Mouse (Mus musculus): Measurements from ENCODE around the gene Jmjd1c. TPM values are rescaled to one million over a fixed set of nuclear protein-coding genes. Genes with fewer than 3 reads are reported as not detected.
"Not testable (repeated sequence)": the region's sequence is repeated elsewhere in the genome, so short reads cannot be mapped to it uniquely, and the experiment has no call there.

The Jmjd1c gene
- total RNA-seq, 2 experiments from 2014 or later = 49.5 to 124 TPM

- no peak for ATAC-seq (replicated peaks; ENCODE audit: poor library complexity)
These were observed 3.4 kb downstream of the Jmjd1c start for GRCm38 (mm10) chr10:67099183-67099929.

DNA sequence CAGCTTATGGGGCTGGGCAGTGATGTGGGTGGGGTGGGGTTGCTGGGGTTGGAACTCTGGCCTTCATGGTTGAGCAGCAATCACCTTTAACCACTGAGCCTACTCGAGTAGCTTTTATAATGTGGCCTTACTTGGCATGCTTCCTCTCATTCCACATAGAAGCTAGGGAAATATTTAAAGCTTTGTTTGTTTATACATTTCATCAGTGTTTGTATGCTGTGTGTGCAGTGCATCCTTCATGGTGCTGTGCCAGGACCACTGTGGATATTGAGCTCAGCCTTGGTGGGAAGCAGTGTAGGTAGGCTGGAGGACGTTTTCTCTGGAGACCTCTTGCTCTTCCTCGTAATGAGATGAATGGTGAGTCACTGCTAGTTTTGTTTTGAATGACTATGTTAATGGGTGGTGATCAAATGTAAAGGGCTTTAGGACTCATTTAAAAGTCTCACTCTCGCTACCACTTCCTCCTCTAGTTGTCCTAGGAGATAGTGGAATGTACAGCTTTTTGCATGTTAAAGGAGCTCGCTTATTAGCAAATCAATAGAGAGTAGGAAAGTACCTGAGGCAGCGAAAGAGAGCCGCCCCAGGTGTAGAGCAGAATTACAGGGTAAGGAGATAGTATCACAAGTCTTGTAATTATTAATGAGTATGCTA lies 4.2 kb downstream of the Jmjd1c start:
- no peak for ATAC-seq (replicated peaks; ENCODE audit: poor library complexity)

DNA sequence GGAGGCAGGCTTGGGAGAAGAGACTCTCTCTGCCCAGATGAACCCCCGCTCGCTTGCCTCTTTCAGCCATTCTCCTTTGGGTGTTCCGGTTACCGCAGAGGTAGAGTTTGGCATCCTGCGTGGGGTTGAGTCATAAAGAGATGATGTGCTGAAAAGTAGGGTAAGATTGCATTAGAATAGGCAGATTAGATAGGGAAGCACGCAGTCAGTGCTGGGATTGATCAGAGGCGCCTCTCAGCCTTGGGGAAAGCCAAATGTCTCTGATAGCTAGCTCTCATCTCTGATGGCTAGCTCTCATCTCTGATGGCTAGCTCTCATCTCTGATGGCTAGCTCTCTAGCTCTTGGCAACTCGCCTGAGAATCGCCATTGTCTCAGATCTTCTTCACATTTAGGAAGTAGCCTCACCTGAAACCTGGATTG lies 4.9 kb downstream of the Jmjd1c start:
- no peak for ATAC-seq (replicated peaks; ENCODE audit: poor library complexity)

GRCm38 (mm10) chr10:67104543-67104942 lies 8.6 kb downstream of the Jmjd1c start:
- no peak for ATAC-seq (replicated peaks; ENCODE audit: poor library complexity)

- ATAC-seq (replicated peaks; ENCODE audit: poor library complexity) = peak; percentile 64
These were observed 9.6 kb downstream of the Jmjd1c start for GRCm38 (mm10) chr10:67105331-67106217.

- ATAC-seq (replicated peaks; ENCODE audit: poor library complexity) = no peak
These were observed 10.5 kb downstream of the Jmjd1c start for GRCm38 (mm10) chr10:67106400-67106799.

GRCm38 (mm10) chr10:67107017-67107761 lies 11.3 kb downstream of the Jmjd1c start:
- no peak for ATAC-seq (replicated peaks; ENCODE audit: poor library complexity)

DNA sequence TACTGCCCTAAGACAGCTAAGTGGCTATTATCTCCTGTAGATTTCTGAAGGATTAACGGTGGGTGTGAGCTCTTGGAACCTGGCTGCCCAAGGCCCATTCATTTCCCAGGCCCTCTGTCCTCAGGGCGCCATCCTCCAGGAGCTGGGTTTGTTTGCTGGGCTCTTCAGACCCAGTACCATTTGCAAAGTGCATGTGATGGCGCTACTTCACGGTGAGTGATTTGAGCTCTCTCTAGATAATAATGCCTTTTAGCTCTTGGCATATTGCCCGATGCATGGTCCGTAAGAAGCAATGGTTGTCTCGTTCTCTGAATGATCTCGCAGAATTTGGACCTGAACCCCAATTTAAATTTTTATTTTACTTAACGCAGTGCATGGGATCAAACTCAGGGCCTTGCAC lies 12.2 kb downstream of the Jmjd1c start:
- ATAC-seq (replicated peaks; ENCODE audit: poor library complexity) = no peak

DNA sequence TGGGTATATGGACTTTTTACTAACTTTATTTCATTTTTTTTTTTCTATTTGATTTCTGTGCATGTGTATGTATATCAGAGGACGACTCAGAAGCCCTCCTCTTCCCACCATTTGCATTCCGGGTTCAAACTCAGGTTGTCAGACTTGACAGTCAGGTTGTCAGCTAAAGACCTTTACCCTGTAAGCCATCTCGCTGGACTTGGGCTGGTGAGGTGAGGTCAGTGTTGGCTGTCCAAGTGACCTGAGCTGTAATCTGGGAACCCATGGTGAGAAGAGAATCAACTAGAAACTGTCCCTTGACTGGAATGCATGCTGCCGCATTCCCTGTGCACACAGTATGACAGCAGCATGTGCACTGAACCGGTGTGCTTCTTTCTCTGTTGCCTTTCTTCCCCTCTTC lies 13.7 kb downstream of the Jmjd1c start:
- no peak for ATAC-seq (replicated peaks; ENCODE audit: poor library complexity)

GRCm38 (mm10) chr10:67111044-67111798 lies 15.3 kb downstream of the Jmjd1c start:
- no peak for ATAC-seq (replicated peaks; ENCODE audit: poor library complexity)

DNA sequence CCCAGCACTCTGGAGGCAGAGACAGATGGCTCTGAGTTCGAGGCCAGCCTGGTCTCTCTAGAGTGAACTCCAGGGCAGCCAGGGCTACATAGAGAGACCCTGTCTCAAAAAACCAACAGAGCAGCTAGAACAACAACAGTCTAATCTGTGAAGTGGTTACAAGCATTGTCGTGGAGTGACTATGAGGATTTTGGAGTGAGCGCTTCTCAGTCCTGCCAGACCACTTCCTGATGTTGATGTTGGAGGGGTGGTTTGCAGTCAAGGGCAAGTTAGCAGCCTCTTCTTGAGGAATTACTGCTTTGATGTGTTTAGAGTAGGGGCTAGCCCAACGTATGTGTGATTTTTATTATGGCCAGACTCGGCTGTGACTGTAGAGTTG lies 15.9 kb downstream of the Jmjd1c start:
- ATAC-seq (replicated peaks; ENCODE audit: poor library complexity) = peak; percentile 49

DNA sequence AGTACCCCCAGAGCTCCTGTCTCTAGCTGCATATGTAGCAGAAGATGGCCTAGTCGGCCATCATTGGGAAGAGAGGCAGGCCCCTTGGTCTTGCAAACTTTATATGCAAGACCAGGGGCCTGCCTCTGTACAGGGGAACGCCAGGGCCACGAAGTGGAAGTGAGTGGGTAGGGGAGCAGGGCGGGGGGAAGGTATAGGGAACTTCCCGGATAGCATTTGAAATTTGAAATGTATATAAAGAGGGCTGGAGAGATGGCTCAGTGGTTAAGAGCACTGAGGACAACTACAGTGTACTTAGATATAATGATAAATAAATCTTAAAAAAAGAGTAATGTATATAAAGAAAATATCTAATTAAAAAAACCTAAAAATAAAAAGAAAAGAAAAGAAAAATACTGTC lies 17.0 kb downstream of the Jmjd1c start:
- ATAC-seq (replicated peaks; ENCODE audit: poor library complexity) = not testable (repeated sequence)

DNA sequence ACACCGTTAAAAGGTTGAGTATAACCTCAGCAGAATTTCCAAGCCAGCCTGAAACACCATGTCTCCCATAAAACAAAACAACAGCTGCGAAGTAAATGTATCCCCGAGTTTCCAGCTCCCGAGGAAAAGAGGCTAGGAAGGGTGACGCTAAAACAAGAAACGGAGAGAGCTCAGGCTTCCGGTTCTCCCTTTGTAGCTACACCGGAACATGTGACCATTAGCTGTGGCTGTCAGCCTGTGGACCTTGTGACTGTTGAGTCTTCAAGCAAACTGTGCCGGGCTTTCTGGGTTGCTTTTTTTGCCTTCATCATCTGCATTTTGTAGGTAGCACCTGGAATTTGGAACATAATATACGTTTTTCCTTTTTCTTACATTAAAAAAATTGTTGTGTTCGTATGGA lies 17.9 kb downstream of the Jmjd1c start:
- ATAC-seq (replicated peaks; ENCODE audit: poor library complexity) = no peak

GRCm38 (mm10) chr10:67115115-67115514 lies 19.2 kb downstream of the Jmjd1c start:
- ATAC-seq (replicated peaks; ENCODE audit: poor library complexity) = no peak

GRCm38 (mm10) chr10:67115666-67116091 lies 19.8 kb downstream of the Jmjd1c start:
- peak; percentile 64 for ATAC-seq (replicated peaks; ENCODE audit: poor library complexity)

DNA sequence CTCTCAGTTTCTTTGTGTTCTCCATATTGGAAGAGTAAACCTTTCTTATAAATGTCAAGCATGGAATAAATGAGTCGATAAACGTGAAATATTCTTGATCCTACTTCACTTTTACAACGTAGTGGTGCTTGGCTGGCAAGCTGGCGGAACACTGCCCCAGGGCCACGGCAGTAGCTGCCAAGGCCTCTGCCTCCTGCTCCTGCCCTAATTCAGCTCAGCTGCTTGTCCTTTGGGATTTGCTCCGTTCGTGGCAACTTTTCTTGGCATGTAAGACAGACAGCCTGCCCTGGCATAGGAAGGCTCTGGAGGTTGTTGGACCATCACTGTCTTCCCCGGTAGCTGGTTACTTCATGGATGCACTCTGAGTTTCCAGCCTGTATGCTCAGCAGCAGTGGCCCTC lies 20.3 kb downstream of the Jmjd1c start:
- ATAC-seq (replicated peaks; ENCODE audit: poor library complexity) = no peak

GRCm38 (mm10) chr10:67119291-67119690 lies 23.4 kb downstream of the Jmjd1c start:
- peak; percentile 41 for ATAC-seq (replicated peaks; ENCODE audit: poor library complexity)

DNA sequence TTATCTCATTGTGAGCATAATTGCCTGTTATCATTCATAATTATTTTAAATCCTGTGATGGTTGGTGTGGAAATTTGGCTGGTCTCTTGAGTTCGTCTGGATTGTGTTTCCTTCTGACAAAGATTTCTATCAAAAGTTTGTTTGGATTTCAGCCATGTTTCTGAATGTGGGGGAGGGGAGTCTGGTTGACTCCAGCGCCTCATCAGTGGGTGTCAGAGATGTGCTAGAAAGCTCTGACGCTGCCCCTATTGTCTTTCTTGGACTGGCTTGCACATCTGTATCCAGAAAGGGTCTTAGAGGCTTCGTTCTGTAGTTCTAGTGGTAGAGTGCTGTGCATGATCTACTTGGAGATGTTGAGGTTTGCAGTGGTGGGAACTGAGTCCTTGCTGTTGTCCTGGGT lies 24.3 kb downstream of the Jmjd1c start:
- ATAC-seq (replicated peaks; ENCODE audit: poor library complexity) = no peak

DNA sequence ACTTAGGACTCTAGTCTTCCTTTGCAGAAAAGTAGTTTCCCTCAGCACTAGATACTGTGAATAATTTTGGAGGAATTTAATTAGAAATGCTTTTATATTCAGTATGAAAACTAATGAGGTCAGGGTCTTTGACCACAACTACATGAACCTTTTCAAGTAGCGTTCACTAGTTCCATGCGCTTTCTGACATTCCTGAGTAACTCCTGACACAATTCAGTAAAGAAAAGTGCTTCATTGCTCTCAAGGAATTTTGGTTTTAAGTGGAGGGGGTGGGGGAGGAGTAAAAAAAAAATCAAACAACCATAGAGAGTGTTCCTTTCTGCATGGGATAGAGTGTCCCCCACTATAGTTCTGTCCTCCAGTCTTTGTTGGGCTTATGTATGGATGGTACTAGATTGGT lies 24.7 kb downstream of the Jmjd1c start:
- no peak for ATAC-seq (replicated peaks; ENCODE audit: poor library complexity)

- 0 out of 2 replicates have a peak, but pooled peaks have one; percentile 17 for ATAC-seq (replicated peaks; ENCODE audit: poor library complexity)
These were observed 27.8 kb downstream of the Jmjd1c start for GRCm38 (mm10) chr10:67123756-67124155.

Data from megakaryocyte progenitor cell, adult 5-6 weeks (primary cell).